Comparison of ENCODE assay signal across 20 mouse cellular contexts in the genomic region with DNA sequence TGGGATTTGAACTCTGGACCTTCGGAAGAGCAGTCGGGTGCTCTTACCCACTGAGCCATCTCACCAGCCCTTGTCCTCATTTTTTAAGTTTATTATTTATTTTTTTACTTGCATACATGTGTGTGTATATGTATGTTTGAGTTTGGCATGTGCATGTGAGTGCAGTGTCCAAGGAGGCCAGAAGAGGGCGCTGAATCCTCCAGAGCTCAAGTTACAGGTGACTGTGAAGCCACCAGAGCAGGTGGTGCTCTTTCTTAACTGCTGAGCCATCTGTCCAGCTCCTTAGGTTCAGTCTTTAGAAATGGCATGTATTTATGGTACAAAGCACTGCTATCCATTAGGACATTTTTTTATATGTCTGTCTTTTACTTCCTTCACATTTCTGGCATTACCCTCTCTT.
DNase-seq lines count a peak whose midpoint lies in the region; ATAC-seq and TF ChIP-seq lines count a peak whose summit lies in the region.
"Had no signal": no experiment of that assay in that cellular context is flagged by ENCODE, and none has a peak within 500 bp of the region (broad histone marks: within the 10 kb centered on the region; RNA-seq: fewer than 3 reads in every experiment).

No protein-coding gene starts in this region.

- peak; percentile 32; the same call in 1 of the 2 replicates for TF ChIP-seq CTCF in kidney, postnatal 0 days (IDR thresholded peaks at IDR 0.05; ENCODE audit: low read depth)
- peak; percentile 48; the same call in 1 of the 2 replicates for TF ChIP-seq CTCF in testis, adult 2 months (IDR thresholded peaks at IDR 0.05; ENCODE audit: control insufficient read depth, insufficient read depth, insufficient replicate concordance, low read depth, low read length)

- H3K9me3 ChIP-seq in kidney, postnatal 0 days (replicated peaks; ENCODE audit: low read length) = no peaks in the 10 kb centered on the region
- H3K9me3 ChIP-seq in neural tube, embryonic 15.5 days (replicated peaks) = no peaks in the 10 kb centered on the region; the same call in 1 of the 2 replicates
- H3K9me3 ChIP-seq: embryonic facial prominence, embryonic 12.5 days; intestine, embryonic 15.5 days had no signal

- H3K4me3 ChIP-seq in kidney, postnatal 0 days (replicated peaks; ENCODE audit: low read depth, low read length) = no peak overlapping the region
- no peak overlapping the region for H3K4me3 ChIP-seq in testis, adult 2 months (ENCODE audit: control insufficient read depth, low read depth, low read length)
- no peak overlapping the region for H3K4me3 ChIP-seq in neural tube, embryonic 15.5 days (replicated peaks)
- H3K4me3 ChIP-seq: embryonic facial prominence, embryonic 12.5 days; hindbrain, embryonic 13.5 days; intestine, embryonic 15.5 days; megakaryocyte, embryonic 14.5 days had no signal

- no peaks in the 10 kb centered on the region for H3K27me3 ChIP-seq in kidney, postnatal 0 days (ENCODE audit: insufficient read depth, low read length)
- no peaks in the 10 kb centered on the region for H3K27me3 ChIP-seq in testis, adult 2 months (ENCODE audit: control insufficient read depth, insufficient read depth, low read length)
- H3K27me3 ChIP-seq in neural tube, embryonic 15.5 days (replicated peaks) = no peaks in the 10 kb centered on the region
- H3K27me3 ChIP-seq: embryonic facial prominence, embryonic 12.5 days; hindbrain, embryonic 13.5 days; intestine, embryonic 15.5 days; megakaryocyte, embryonic 14.5 days had no signal

- no peak for TF ChIP-seq POLR2A in testis, adult 2 months (IDR thresholded peaks at IDR 0.05; ENCODE audit: control insufficient read depth, low read depth, low read length)

- ATAC-seq in kidney, postnatal 0 days (replicated peaks; ENCODE audit: low FRiP score, low read depth) = no peak
- no peak for ATAC-seq in neural tube, embryonic 15.5 days (ENCODE audit: low FRiP score)
- ATAC-seq: forebrain, embryonic 16.5 days; intestine, embryonic 15.5 days; midbrain, embryonic 16.5 days had no signal

- 92% methylated on average over 3 of the region's 3 CpGs for WGBS in kidney, postnatal 0 days
- WGBS in neural tube, embryonic 15.5 days = 96% methylated on average over 3 of the region's 3 CpGs

- DNase-seq in kidney, postnatal 0 days (ENCODE audit: low spot score) = no peak
- DNase-seq in kidney, postnatal 25 days = no peak
- no peak for DNase-seq in testis, postnatal 10 days (ENCODE audit: low spot score)
- peak; percentile 70 for DNase-seq in R1 (ENCODE audit: low read depth, low spot score)
- no peak for DNase-seq in right cerebral cortex, postnatal 4 days
- DNase-seq: adrenal gland, adult 2 months; cerebellum, adult 18-20 months; gastrocnemius, postnatal 14 days; heart, postnatal 10 days; kidney, postnatal 10 days; layer of hippocampus, adult 9-11 months; thymus, postnatal 36 days had no signal

- H3K9ac ChIP-seq in kidney, postnatal 0 days (ENCODE audit: low read depth, low read length) = no peak overlapping the region
- H3K9ac ChIP-seq in neural tube, embryonic 15.5 days (replicated peaks) = no peak overlapping the region
- H3K9ac ChIP-seq: embryonic facial prominence, embryonic 12.5 days; hindbrain, embryonic 13.5 days; intestine, embryonic 15.5 days had no signal

- H3K36me3 ChIP-seq in kidney, postnatal 0 days (ENCODE audit: insufficient read depth, low read length) = peaks cover 33% of the 10 kb centered on the region
- H3K36me3 ChIP-seq in testis, adult 2 months (ENCODE audit: control insufficient read depth, insufficient read depth, low read length) = peaks cover 5% of the 10 kb centered on the region
- H3K36me3 ChIP-seq in neural tube, embryonic 15.5 days = peaks cover 51% of the 10 kb centered on the region

- H3K4me1 ChIP-seq in kidney, postnatal 0 days (replicated peaks; ENCODE audit: insufficient read depth, low read length) = no peaks in the 10 kb centered on the region
- H3K4me1 ChIP-seq in testis, adult 2 months (ENCODE audit: control insufficient read depth, insufficient read depth, low read length) = no peaks in the 10 kb centered on the region
- H3K4me1 ChIP-seq in neural tube, embryonic 15.5 days = no peaks in the 10 kb centered on the region
- H3K4me1 ChIP-seq: embryonic facial prominence, embryonic 12.5 days; intestine, embryonic 15.5 days had no signal

- H3K27ac ChIP-seq in kidney, postnatal 0 days = no peak overlapping the region
- no peak overlapping the region for H3K27ac ChIP-seq in testis, adult 2 months (ENCODE audit: control insufficient read depth, insufficient read depth, low read depth, low read length)
- no peak overlapping the region for H3K27ac ChIP-seq in neural tube, embryonic 15.5 days (replicated peaks)
- H3K27ac ChIP-seq: embryonic facial prominence, embryonic 12.5 days; hindbrain, embryonic 13.5 days; intestine, embryonic 15.5 days had no signal

- no peak overlapping the region for H3K4me2 ChIP-seq in kidney, postnatal 0 days (ENCODE audit: low read length)
- no peak overlapping the region for H3K4me2 ChIP-seq in neural tube, embryonic 15.5 days
- H3K4me2 ChIP-seq: embryonic facial prominence, embryonic 12.5 days; hindbrain, embryonic 13.5 days; intestine, embryonic 15.5 days had no signal
